Mouse (Mus musculus): ENCODE measurements around the gene Folr2.

The Folr2 gene

DNA sequence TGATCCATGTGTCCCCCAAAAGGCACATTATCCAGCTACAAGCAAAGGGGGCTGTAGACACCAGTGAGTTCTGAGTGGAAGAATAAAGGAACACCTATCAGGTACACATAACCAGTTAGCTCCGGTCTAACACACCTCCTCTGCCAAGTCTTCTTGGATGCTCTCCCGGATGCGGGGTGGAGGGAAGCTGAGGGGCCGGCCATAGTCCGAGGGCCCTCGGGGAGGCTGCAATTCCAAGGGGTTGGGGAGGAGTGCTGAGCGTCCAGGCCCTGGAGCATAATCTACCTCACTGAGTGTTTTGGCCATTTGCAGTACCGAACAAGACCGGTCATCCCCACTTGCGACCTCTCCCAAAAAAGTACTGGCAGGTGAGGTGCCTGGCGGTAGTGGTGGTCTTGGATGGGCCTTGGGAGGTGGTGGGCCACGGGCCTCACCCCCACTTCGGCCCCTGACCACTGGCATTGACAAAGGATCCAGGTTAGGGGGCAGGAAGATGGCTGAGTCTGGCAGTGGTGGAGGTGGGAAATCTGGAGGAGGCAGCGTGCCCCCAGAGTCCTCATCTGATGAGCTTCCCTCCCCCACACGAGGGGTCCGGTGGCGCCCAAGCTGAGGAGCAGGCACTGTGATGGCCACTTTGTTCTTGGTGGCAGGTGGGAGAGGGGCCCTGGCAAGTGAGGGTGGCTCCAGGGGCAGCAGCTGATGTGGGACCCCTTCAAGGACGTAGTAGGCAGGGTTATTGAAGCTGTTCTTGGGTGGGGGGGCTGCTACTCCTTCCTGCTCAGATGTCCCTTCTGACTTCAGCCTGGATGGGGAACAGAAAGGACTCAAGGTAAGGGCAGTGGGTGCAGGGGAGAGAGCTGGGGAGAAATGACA, 33.0 kb downstream of the Folr2 start:
- no peak for ATAC-seq (ENCODE audit: low TSS enrichment)

- ATAC-seq (ENCODE audit: low TSS enrichment): no peak
Measured at GRCm38 (mm10) chr7:101822836-101823757, 33.9 kb downstream of the Folr2 start.

GRCm38 (mm10) chr7:101821571-101822501, 35.2 kb downstream of the Folr2 start:
- ATAC-seq (ENCODE audit: low TSS enrichment): peak; percentile 41; the same call in 1 of the 2 replicates

GRCm38 (mm10) chr7:101820295-101821030, 36.5 kb downstream of the Folr2 start:
- no peak for ATAC-seq (ENCODE audit: low TSS enrichment)

GRCm38 (mm10) chr7:101817861-101818401, 39.1 kb downstream of the Folr2 start, which contains the start of gene Phox2a:
Gene Phox2a, plus strand, starts transcription at chr7:101818313.
- no peak for ATAC-seq (ENCODE audit: low TSS enrichment)

All from frontal cortex, adult (tissue).